Mouse (Mus musculus): ENCODE measurements around the gene Slc1a2. TPM values are rescaled to one million over a fixed set of nuclear protein-coding genes. Genes with fewer than 3 reads are reported as not detected.

Slc1a2 gene
- polyA plus RNA-seq, 1 experiment from 2014 or later, result 0.40 TPM

- Histone ChIP-seq H3K36me3 (no peaks in the 10 kb centered on the region), H3K27me3 (ENCODE audit: insufficient read depth, poor library complexity, severe bottlenecking) (no peaks in the 10 kb centered on the region), H3K9me3 (no peaks in the 10 kb centered on the region), H3K4me1 (no peaks in the 10 kb centered on the region), H3K27ac (no peak overlapping the region), H3K4me3 (no peak overlapping the region)
- DNase-seq (ENCODE audit: low spot score), result no peak
- 71% methylated on average over 3 of the region's 3 CpGs for WGBS
Observed at GRCm38 (mm10) chr2:102703556-102703955, 45.1 kb downstream of the Slc1a2 start.

DNA sequence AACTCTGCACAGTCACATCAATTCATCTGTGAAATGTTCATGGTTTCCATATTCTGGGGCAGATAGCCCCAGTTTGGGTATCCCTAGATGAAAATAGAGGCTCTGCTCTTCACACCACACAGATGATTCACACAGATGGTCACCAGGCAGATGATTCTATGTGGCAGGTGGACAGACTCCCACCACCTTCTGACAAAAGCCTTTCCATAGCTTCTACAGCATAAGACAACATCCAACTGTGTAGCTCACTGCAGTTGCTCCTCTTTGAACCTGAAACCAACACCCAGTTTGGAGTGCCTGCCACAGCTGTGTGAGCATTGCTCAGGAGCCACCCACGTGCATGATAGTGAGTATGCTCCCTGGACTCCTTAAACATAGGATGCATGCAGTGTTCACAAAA is 46.3 kb downstream of the Slc1a2 start:
- no peak overlapping the region for H3K4me3 ChIP-seq
- H3K27ac ChIP-seq, result no peak overlapping the region
- H3K36me3 ChIP-seq, result no peaks in the 10 kb centered on the region
- WGBS, result 65% methylated on average over 1 of the region's 1 CpGs
- no peak for DNase-seq (ENCODE audit: low spot score)
- H3K27me3 ChIP-seq (ENCODE audit: insufficient read depth, poor library complexity, severe bottlenecking), result no peaks in the 10 kb centered on the region
- H3K9me3 ChIP-seq, result no peaks in the 10 kb centered on the region
- H3K4me1 ChIP-seq, result no peaks in the 10 kb centered on the region

DNA sequence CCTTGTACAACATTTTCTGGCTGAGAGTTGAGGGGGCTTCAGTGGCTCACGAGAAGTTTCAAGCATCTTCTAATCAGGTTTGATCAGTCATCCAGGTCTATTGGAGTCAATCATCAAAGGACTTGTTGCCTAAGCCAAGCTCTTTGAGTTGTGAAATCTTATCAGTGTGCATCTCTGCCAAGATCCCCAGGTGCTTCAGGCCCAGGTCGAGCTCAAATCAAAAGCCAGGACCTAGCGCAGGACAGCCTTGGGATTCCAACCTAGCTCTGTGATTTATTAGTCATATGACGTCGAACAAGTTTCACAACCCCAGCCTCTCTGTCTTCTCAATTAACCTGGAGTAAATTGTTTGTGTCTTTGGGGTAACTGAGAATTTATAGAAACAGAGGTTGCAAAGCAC is 53.1 kb downstream of the Slc1a2 start:
- no peak overlapping the region for H3K4me3 ChIP-seq
- H3K27ac ChIP-seq, result no peak overlapping the region
- WGBS, result 84% methylated on average over 5 of the region's 5 CpGs
- DNase-seq (ENCODE audit: low spot score), result no peak
- H3K27me3 ChIP-seq (ENCODE audit: insufficient read depth, poor library complexity, severe bottlenecking), result no peaks in the 10 kb centered on the region
- no peaks in the 10 kb centered on the region for H3K4me1 ChIP-seq
- no peaks in the 10 kb centered on the region for H3K36me3 ChIP-seq
- no peaks in the 10 kb centered on the region for H3K9me3 ChIP-seq

GRCm38 (mm10) chr2:102712049-102712448 is 53.6 kb downstream of the Slc1a2 start:
- no peak overlapping the region for H3K4me3 ChIP-seq
- H3K36me3 ChIP-seq, result no peaks in the 10 kb centered on the region
- no peaks in the 10 kb centered on the region for H3K9me3 ChIP-seq
- H3K27ac ChIP-seq, result no peak overlapping the region
- H3K27me3 ChIP-seq (ENCODE audit: insufficient read depth, poor library complexity, severe bottlenecking), result no peaks in the 10 kb centered on the region
- 59% methylated on average over 4 of the region's 4 CpGs for WGBS
- H3K4me1 ChIP-seq, result no peaks in the 10 kb centered on the region
- DNase-seq (ENCODE audit: low spot score), result no peak

GRCm38 (mm10) chr2:102712678-102713628 is 54.5 kb downstream of the Slc1a2 start:
- Histone ChIP-seq H3K27me3 (ENCODE audit: insufficient read depth, poor library complexity, severe bottlenecking) (no peaks in the 10 kb centered on the region), H3K4me1 (no peaks in the 10 kb centered on the region), H3K9me3 (no peaks in the 10 kb centered on the region), H3K27ac (no peak overlapping the region), H3K36me3 (no peaks in the 10 kb centered on the region), H3K4me3 (no peak overlapping the region)
- WGBS, result 72% methylated on average over 7 of the region's 7 CpGs
- DNase-seq (ENCODE audit: low spot score), result no peak

- no peaks in the 10 kb centered on the region for H3K4me1 ChIP-seq
- no peak overlapping the region for H3K27ac ChIP-seq
- 78% methylated on average over 2 of the region's 2 CpGs for WGBS
- H3K4me3 ChIP-seq, result no peak overlapping the region
- H3K36me3 ChIP-seq, result no peaks in the 10 kb centered on the region
- no peaks in the 10 kb centered on the region for H3K9me3 ChIP-seq
- no peaks in the 10 kb centered on the region for H3K27me3 ChIP-seq (ENCODE audit: insufficient read depth, poor library complexity, severe bottlenecking)
- no peak for DNase-seq (ENCODE audit: low spot score)
Observed at GRCm38 (mm10) chr2:102714320-102714719, 55.9 kb downstream of the Slc1a2 start.

DNA sequence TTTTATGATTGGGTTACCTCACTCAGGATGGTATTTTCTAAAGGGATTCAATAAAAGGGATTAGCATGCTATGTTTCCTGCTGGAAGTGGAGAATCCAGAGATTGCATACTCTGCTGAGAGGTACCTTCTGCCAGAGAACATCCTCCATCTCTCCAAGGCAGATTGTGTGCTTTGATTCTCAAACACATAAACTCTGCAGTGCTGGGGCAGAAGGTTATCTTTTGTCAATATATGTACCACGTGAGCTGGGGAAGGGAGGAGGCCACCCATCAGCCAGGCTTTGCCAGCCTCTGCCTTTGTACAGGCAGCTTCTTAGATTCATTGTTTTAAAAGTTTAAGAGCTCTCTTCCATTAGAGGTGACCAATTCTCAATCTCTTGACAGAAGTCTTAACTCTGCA is 57.3 kb downstream of the Slc1a2 start:
- H3K9me3 ChIP-seq, result no peaks in the 10 kb centered on the region
- H3K27me3 ChIP-seq (ENCODE audit: insufficient read depth, poor library complexity, severe bottlenecking), result no peaks in the 10 kb centered on the region
- WGBS, result 20% methylated on average over 1 of the region's 1 CpGs
- H3K27ac ChIP-seq, result no peak overlapping the region
- H3K4me3 ChIP-seq, result no peak overlapping the region
- H3K36me3 ChIP-seq, result no peaks in the 10 kb centered on the region
- DNase-seq (ENCODE audit: low spot score), result no peak
- H3K4me1 ChIP-seq, result no peaks in the 10 kb centered on the region

GRCm38 (mm10) chr2:102721859-102722258 is 63.4 kb downstream of the Slc1a2 start:
- no peaks in the 10 kb centered on the region for H3K9me3 ChIP-seq
- 65% methylated on average over 2 of the region's 2 CpGs for WGBS
- no peaks in the 10 kb centered on the region for H3K27me3 ChIP-seq (ENCODE audit: insufficient read depth, poor library complexity, severe bottlenecking)

GRCm38 (mm10) chr2:102725054-102725453 is 66.6 kb downstream of the Slc1a2 start:
- Histone ChIP-seq H3K27ac (peak overlapping the region; percentile 22; the same call in 1 of the 2 replicates), H3K36me3 (no peaks in the 10 kb centered on the region), H3K4me3 (no peak overlapping the region), H3K27me3 (ENCODE audit: insufficient read depth, poor library complexity, severe bottlenecking) (no peaks in the 10 kb centered on the region), H3K9me3 (no peaks in the 10 kb centered on the region), H3K4me1 (peaks cover 34% of the 10 kb centered on the region)
- DNase-seq (ENCODE audit: low spot score), result no peak
- WGBS, result 37% methylated on average over 3 of the region's 3 CpGs

More at GRCm38 (mm10) chr2:102721859-102722258, 63.4 kb downstream of the Slc1a2 start:
- DNase-seq (ENCODE audit: low spot score), result no peak
- H3K4me3 ChIP-seq, result no peak overlapping the region
- H3K36me3 ChIP-seq, result no peaks in the 10 kb centered on the region
- H3K4me1 ChIP-seq, result peaks cover 34% of the 10 kb centered on the region
- no peak overlapping the region; the same call in 1 of the 2 replicates for H3K27ac ChIP-seq

GRCm38 (mm10) chr2:102730386-102730785 is 71.9 kb downstream of the Slc1a2 start:
- Histone ChIP-seq H3K4me3 (no peak overlapping the region), H3K36me3 (no peaks in the 10 kb centered on the region), H3K4me1 (peaks cover 10% of the 10 kb centered on the region; the same call in 1 of the 2 replicates), H3K27ac (no peak overlapping the region), H3K9me3 (no peaks in the 10 kb centered on the region), H3K27me3 (ENCODE audit: insufficient read depth, poor library complexity, severe bottlenecking) (no peaks in the 10 kb centered on the region)
- WGBS, result 73% methylated on average over 5 of the region's 5 CpGs
- DNase-seq (ENCODE audit: low spot score), result no peak

DNA sequence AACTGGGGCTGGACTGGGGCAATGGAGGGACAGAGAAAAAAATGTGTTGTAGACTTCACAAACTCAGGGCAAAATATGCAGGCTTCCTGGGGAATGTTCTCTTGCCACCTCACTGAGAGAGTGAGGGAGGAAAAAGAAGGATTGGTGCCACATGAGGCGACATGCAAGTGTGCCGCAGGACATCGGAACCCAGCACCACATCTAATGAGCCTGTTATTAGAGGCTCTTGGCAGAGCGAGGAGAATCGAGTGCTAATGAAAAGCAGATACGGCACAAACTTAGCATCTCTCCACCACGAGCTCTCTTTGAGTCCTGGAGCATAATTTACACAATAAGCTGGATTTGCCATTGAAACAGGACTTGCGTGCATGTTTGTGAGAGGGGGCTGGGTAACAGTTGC is 72.3 kb downstream of the Slc1a2 start:
- H3K27me3 ChIP-seq (ENCODE audit: insufficient read depth, poor library complexity, severe bottlenecking), result no peaks in the 10 kb centered on the region
- 81% methylated on average over 8 of the region's 8 CpGs for WGBS
- H3K4me3 ChIP-seq, result no peak overlapping the region
- DNase-seq (ENCODE audit: low spot score), result no peak
- peaks cover 10% of the 10 kb centered on the region; the same call in 1 of the 2 replicates for H3K4me1 ChIP-seq
- no peaks in the 10 kb centered on the region for H3K36me3 ChIP-seq
- H3K27ac ChIP-seq, result no peak overlapping the region
- no peaks in the 10 kb centered on the region for H3K9me3 ChIP-seq

- H3K36me3 ChIP-seq, result no peaks in the 10 kb centered on the region
- no peaks in the 10 kb centered on the region for H3K9me3 ChIP-seq
- 78% methylated on average over 4 of the region's 4 CpGs for WGBS
- H3K27me3 ChIP-seq (ENCODE audit: insufficient read depth, poor library complexity, severe bottlenecking), result no peaks in the 10 kb centered on the region
- no peak overlapping the region for H3K27ac ChIP-seq
- no peak overlapping the region for H3K4me3 ChIP-seq
- peaks cover 10% of the 10 kb centered on the region; the same call in 1 of the 2 replicates for H3K4me1 ChIP-seq
- DNase-seq (ENCODE audit: low spot score), result no peak
Observed at GRCm38 (mm10) chr2:102733128-102733527, 74.7 kb downstream of the Slc1a2 start.

DNA sequence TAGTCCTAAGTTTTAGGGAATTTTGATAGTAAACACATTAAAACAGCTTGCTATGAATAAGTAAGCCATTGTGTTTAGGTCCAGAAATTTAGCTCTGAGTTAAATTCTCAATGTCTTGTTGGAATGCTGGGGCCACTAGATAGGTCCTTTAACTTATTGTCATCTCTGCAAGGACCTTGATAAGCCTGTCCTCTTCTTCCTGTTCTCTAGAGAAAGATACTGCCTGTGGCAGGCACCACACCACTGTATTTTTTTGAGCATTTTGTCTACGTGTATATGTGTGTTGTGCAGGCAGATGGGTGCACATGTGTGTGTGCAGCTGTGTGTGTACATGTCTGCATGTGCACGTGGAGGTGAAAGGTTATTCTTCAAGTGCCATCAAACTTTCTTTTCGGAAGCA is 75.6 kb downstream of the Slc1a2 start:
- Histone ChIP-seq H3K9me3 (no peaks in the 10 kb centered on the region), H3K27me3 (ENCODE audit: insufficient read depth, poor library complexity, severe bottlenecking) (no peaks in the 10 kb centered on the region), H3K4me1 (peaks cover 10% of the 10 kb centered on the region; the same call in 1 of the 2 replicates), H3K36me3 (no peaks in the 10 kb centered on the region), H3K4me3 (no peak overlapping the region), H3K27ac (no peak overlapping the region)
- DNase-seq (ENCODE audit: low spot score), result no peak
- WGBS, result 72% methylated on average over 3 of the region's 3 CpGs

Data from heart, embryonic 10.5 days (tissue).